Mouse (Mus musculus): ENCODE measurements around the gene Rps6ka3. TPM values are rescaled to one million over a fixed set of nuclear protein-coding genes. Genes with fewer than 3 reads are reported as not detected.

Gene Rps6ka3
- total RNA-seq, 2 experiments from 2014 or later = 49.3 to 55.5 TPM

DNA sequence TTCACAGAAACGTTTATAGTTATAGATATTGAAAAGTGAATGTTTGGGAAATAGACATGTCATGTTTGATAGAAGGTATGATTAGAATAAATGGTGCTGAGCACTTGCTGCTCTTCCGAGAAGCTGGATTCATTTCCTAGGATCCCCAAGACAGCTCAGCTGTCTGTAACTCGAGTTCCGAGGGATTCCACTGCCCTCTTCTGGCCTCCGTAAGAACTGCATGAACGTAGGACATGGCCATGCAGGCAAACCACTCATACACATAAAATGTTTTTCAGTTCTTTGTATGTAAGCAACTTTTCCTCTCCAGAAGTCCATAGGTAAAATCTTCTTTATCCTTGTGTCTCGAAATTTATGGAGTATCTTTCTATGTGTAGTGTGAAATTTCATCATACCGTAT lies 111.2 kb downstream of the Rps6ka3 start:
- peak; percentile 76 for DNase-seq

DNA sequence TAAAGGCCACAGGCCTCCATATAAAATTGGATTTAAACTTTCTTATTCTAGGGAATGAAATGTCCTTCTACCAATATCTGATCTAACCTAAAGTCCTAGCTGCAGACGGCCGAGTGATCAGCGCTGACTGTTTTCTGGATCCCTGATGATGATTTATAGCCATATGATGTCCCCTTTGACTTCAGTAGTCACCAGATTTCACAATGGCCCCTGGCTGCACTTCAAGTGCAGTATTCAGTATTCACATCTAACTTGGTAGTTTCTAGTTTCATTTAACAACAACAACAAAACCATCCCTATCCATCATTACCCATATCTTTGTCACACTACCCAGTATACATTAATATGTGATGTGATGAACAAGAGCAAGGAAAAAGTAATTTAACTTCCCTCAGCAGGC lies 154.4 kb downstream of the Rps6ka3 start:
- peak; percentile 13 for DNase-seq

DNA sequence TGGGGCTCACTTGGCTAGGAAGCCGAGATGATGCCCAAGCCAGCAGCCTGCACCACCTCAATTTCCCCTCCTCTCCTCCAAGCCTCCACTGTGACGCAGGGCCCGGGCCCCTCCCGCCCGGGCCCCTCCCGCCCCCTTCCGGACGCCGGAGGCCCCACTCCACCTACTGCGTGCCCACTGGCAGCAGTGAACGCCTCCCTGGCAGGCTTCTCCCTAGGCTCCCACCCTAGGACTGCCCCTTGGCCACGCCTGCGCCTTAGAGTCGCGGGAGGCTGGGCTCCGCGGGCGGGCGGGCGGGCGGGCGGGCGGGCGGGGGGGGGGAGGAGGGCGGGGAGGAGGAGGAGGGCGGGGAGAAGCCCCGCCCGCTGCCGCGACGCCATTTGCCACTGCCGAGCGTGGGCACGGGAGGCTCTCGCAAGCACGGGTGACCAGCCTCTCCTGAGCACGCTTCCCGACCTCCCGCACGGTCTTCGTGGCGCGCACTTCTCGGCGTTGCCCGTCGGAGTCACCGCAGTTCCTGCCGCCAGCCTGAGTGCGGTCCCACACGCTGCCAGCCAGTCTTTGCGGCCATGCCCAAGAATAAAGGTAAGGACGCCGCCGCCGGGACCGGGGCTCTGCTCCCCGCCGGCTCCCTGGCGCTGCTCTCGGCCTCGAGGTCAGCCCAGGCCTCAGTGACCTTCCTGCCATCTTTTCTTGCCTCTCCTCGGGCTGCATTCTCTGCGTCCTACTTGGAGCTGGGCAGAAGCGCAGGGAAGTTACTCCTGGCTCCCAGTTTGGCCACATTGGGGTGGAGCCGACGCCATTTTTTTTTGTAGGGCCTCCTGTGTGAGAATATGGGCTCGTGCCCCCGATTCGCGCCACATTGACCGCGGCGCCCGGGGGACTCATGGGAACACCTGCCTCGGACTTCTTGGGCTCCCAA lies 162.0 kb downstream of the Rps6ka3 start, which contains the start of gene Eif1ax:
Eif1ax (plus strand) TSS at position 348 of the 922 bp plus-strand sequence.
- peak; percentile 80 for DNase-seq

DNA sequence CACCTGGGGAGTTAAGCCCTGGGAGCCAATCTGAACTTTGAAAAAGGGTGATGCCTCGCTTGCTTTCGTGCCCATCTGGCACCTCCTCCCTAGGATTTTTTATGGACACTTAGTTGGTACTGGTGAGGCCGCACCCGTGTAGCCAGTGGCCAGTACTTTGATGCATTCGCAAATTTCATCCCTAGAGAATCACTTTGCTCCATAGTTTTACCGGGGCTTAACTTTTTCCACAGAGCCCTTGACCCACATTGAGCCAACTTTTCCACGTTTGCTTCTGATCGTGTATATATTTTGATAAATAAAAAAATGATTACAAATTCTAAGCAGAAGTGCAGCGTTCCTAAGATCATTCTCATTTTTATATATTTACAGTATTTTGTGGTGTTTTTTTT lies 162.6 kb downstream of the Rps6ka3 start:
- DNase-seq = no peak

DNA sequence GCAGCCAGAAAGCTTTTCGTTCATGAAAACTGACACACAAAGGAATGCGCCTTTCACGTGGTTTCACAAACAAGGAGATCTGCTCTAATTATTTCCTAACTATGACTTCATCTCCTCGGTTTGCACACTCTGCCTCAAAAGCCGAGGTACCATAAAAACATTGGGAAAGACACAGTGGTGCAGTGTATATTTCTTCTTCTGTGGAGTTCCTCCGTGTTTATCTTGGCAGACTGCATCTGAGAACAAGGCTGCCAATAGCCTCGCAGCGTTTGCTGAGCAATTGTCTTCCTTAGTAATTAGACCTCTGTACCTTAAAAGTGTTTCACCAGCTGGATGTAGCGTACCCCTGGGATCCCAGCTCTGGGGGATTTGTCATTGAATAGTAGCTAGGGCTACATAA lies 177.0 kb downstream of the Rps6ka3 start:
- no peak for DNase-seq

DNA sequence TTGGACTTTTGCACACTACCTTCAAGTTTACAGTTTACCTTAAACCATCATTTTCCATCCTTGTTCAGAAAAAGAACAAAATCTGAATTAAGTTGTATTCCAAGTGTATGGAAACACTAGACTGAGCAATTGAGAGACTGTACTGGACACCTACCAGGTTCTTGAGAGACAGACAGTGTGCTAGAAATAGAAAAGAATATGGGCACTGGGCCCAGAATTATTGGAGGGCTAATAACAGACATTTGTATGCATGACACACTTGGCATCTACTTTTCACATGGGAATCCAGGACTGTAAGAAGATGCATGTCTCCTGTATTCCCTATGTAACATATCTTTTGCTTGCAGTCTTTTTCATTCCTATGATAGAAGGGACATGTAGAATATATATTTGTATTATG lies 178.8 kb downstream of the Rps6ka3 start:
- DNase-seq = peak; percentile 5

DNA sequence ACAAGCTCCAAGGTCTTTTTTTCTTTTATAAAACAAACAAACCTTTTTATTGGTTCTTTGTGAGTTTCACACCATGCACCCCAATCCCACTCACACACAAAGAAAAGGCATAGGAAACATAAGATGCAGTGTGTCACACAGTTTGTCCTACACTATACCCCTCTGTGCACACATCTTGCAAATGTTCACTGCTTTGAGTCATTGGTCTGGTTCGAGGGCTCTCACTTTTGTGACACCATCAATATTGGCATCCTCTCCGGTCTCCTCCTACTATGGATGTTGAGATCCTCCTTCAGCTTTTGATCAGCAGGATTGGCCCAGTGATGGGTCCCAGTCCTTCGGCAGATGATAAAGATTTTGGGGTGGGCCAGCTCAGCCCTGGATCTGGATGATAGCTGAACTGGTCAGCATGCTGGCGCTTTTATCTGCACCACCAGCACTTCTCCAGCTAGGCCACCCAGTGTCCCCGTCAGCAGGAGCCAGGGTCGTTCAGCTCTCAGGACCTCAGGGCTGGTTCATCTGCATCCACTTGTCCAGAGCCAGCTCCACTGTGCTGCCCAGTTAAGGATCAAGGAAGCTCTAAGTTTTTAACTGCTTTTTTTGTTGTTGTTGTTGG lies 180.3 kb downstream of the Rps6ka3 start:
- no peak for DNase-seq

DNA sequence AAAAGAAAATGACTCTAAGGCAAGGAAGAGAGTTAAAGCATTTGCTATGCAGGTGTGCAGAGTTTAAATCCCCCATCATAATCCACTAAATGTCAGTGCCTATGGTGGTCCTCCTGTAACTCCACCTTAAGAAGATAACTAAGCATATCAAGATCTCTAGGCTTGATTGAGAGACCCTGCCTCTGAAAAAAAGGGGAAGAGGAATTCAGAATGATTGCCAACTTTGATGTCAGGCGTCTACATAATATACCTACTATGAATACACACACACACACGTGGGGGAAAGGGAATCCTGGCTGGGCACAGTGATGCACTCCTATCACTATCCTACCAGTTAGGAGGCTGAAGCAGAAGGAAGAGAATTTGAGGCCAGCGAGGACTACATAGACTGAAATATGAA lies 181.1 kb downstream of the Rps6ka3 start:
- DNase-seq = no peak

DNA sequence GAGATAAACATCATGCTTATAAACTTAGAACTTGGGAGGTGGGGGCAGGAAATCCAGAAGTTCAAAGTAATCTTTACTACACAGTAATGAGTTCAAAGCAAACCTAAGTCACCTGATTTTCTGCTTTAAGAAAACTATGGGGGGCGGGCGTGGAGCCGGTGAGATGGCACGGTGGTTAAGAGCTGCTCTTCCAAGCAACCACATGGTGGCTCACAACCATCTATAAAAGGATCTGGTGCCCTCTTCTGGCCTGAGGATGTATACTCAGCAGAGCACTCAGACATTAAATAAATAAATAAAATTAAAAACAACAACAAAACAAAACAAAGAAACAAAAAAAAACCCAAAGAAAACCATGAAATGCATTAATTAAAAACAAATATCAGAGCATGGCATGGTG lies 199.1 kb downstream of the Rps6ka3 start:
- peak; percentile 19 for DNase-seq

DNA sequence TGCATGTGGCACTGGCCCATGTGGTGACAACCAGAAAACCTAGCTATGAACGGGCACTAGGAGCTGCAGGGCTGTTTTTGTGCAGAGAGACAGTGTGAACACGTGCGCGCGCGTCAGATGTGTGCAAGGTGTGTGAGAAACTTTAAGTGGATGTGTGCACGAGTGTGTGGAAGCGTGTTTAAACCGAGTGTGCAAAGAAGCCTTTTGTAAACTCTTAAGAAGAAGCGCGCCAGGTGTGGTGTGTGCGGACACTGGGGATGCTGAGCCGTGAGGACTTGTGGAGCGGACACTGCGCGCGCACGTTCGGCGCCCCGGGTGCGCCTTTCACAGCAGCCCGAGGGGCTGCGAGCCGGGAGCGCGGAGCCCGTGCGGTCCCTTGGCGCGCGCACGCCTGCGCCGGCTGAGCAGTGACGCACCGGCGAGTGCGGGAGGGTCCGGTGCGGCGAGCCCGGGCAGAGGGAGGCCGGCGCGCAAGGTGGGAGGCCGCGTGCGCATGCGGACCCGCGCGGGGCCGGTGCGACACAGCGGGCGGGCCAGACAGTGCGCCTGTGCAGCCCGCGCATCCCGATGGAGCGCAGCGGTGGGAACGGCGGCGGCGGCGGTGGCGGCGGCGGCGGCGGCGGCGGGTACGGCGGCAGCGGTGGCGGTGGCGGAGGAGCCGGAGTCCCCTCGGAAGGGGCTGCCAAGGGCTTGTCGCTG lies 204.2 kb downstream of the Rps6ka3 start, which contains the start of gene Map7d2:
Map7d2 (plus strand) TSS at position 443 of the 699 bp plus-strand sequence.
- peak; percentile 13 for DNase-seq

DNA sequence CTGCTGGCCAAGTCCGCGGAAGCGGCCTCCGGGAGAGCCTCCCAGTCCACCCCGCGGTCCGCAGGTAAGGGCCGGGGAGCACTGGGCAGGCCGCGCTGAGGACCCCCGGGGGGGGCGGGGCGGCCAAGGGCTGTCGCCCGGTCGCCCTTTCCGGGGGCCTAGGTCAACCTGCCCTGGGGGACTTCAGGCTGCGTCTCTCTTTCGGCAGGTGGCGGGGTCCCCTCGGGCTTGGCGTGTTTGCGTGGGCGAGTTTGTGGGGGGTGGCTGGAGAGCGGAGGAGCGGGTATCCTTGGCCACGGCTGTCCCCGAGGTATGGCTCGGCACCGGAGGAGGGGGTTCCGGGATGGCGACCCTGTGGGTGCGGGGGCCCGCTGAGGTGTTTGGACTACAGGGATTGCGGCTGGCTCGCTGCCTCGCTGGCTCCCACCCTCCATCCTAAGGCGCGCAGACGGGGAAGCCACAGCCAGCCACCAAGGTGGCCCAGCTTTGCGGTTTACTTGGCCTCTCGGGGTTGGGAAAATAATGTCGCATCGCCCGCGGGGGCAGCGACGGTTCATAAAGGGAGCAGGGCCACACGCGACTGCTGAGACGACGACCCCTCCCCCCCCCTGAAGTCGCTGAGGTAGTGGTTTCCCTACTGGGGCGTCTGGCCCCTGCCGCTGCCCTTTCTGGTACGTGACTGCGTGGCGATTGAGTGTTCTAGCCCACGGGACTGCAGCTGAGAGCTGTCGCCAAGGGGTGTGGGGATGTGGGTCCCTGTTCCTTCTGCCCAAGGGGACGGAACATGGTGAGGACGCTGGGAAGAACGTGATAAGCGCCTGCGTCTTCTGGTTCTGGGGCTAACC lies 204.9 kb downstream of the Rps6ka3 start:
- no peak for DNase-seq

Other genes starting within 250 kb of the Rps6ka3 start
- 100 to 1,000 TPM in 1 of 2 experiments, 10 to 100 TPM in 1; 96.9 to 101 TPM for gene Eif1ax, start 161.9 kb downstream of the Rps6ka3 start, total RNA-seq (2021)
- gene Map7d2, start 204.3 kb downstream of the Rps6ka3 start, total RNA-seq (2021) = 1 to 10 TPM; 2.6 to 3.1 TPM